Mouse (Mus musculus) left cerebral cortex, adult 8-10 months (tissue): ENCODE data around the gene Zfx. TPM values are rescaled to one million over a fixed set of nuclear protein-coding genes. Genes with fewer than 3 reads are reported as not detected.

Experiments
- DNase-seq, 2 experiments: peaks; one replicate each; pipeline ENCODE4 v3.0.0; 2022; ENCODE audit warnings: low spot score in 2 of 2
- total RNA-seq, 4 experiments: library from RNA; stranded (reverse); gene quantifications; 2 replicates each; pipeline ENCODE4 v1.2.4; 2022

Gene Zfx
- total RNA-seq, 4 experiments from 2014 or later: 36.3 to 49.1 (median 41.8) TPM

DNA sequence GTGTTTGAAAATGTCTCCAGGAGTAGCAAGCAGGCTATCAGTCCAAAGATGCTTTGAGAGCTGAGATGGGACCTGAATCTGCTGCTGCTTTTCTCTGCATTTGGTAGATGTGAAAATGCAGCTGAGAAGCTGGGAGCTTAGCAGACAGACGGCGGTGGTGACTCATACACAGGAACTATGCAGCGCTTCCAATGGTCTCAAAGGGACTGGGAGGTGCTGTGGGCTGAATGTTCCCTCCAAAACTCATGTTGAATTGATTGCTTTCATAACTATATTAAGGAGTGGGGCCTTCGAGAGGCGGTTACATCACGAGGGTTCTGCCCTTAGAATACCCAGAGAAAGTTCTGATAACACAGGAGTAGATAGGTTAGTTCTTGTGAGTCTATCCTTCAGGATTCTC lies 62.3 kb downstream of the Zfx start:
- peak; percentile 3 to 33 for DNase-seq

DNA sequence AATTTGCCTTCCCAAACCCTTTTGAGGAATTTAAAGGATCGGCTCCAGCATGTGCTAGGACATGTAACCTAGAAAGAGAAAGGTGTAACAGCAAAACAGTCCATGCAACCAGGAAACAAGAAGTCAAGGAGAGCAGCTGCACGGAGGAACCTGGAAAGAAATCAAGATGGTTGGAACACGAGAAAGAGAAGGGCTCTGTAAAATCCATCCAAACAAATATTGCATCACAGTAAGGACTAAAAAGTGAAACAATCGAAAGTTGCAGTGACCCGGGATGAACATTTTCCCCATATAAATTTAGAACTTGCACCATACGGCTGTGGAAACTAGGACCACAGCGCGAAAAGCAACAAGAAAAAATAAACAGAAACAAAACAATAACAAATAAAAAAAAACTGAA lies 62.8 kb downstream of the Zfx start:
- DNase-seq: no peak

DNA sequence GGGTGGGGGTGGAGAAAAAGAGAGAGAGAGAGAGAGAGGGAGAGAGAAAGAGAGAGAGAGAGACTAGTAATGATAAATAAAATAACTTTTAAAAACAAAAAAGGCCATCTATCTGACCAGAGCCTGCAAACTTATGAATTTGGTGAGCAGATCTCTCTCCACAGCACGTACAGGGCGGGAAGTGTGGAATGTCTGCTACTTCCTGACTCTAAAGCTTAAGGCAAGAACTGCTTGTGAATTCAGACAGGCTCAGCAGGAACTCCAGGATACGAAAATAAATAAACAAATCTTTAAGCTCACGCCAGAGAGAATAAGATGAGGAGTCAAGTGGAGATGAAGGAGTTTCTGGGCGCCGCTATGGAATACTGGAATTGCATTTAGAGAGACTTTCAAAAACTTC lies 64.8 kb downstream of the Zfx start:
- no peak for DNase-seq

DNA sequence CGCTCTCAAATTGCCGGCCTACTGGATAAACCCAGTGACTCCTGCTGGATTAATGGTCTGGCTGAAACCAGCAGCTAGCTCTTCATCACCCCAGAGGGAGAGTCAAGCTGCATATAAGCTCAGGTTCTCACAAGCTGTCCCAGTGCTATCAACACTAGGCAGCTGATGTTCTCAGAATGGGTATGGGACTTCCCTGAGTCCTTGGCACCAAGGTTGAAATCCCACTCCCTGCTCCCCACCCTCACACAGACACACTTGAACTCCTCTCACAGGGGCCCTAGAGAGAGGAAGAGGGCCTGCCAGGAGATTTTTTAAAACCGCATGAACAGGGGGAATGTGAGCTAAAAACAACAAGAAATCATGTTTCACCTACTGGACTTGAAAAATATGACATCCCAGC lies 74.5 kb downstream of the Zfx start:
- DNase-seq: no peak

DNA sequence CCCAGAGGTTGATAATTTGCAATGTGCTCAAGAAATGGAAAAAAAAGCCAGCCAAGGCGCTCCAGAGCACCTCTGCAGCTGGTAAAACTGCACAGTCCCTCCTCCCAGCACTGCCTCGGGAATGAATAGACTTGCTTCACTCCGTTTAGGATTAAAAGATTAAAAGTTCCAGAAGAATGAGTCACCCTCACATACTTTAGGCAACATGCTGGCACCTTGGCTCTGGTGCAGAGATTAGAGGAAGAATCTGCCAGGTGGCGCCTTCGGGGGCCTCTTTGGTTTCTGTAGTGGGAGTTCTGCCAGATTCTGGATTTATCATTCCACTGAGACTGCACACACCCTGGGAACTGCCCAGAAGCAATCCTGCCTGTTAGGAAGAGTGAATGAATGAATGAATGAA lies 75.5 kb downstream of the Zfx start:
- peak in 1 of 2 experiments; percentile 20 for DNase-seq

DNA sequence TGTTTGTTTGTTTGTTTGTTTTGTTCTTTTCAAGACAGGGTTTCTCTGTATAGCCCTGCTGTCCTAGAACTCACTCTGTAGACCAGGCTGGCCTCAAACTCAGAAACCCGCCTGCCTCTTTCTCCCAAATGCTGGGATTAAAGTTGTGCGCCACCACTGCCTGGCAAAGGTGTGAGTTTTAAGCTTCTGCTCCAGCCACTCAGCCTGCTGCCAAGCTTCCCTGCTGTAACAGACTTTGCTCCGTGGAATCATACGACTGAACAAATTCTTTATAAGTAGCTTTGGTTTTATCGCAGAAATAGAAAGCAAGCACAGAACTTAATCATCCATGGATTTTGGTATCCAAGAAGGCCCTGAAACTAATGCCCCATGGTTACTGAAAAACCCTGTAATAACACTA lies 76.1 kb downstream of the Zfx start:
- no peak for DNase-seq

DNA sequence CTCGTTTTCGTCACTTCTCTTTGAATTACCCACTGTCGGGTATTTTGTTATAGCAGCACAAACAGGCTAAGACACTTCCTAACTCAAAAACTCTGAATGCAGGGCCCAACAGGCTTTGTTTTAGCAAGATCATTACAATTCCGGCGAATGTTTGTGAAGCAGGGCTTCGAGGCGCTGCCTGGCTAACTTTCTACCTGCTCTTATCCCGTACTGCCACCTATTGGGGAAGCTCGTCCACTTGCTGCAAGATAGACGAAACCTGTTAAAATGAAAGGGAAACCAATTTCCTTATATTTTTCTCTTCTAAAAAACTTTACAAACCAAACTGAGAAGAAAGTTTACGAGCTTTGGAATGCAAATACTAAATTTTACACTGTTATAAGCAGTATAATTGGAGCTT lies 90.6 kb downstream of the Zfx start:
- DNase-seq: peak in 1 of 2 experiments; percentile 5

DNA sequence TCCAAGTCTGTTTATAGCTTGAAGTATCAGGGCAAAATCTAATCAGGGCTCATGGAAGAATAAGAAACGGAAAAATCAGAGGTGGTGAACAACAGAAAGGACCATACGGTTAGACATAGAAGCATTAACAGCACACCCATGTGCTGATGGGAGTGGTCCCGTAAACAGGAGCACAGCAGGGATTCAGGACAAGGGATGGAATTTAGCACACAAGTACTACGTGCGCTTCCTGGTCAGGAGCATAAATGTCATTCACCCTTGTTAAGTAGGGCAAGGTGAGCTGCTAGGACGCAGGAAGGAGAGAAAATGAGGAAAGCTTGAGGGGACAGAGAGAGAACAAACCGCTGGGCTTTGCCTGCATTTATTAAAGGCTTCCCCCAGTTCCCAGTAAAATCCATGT lies 93.4 kb downstream of the Zfx start:
- no peak for DNase-seq

Other genes with a start within 250 kb of the Zfx start
- not detected for gene AU015836, start 155.0 kb downstream of the Zfx start, total RNA-seq
- gene Eif2s3x, start 89.2 kb upstream of the Zfx start, total RNA-seq: 100 to 1,000 TPM; 117 to 237 (median 153) TPM
- gene Klhl15, start 110.9 kb upstream of the Zfx start, total RNA-seq: 10 to 100 TPM; 23.9 to 31.8 (median 26.8) TPM
- gene Fam90a1b, start 243.1 kb upstream of the Zfx start, total RNA-seq: under 1 TPM in 3 of 4 experiments, not detected in 1; 0.13 to 0.40 (median 0.27) TPM
- gene Apoo, start 243.4 kb upstream of the Zfx start, total RNA-seq: 10 to 100 TPM; 52.8 to 83.6 (median 67.5) TPM